Mouse (Mus musculus) bone marrow macrophage, adult 2 months (primary cell): ENCODE measurements around the gene Gm11492.

ENCODE experiments used
- CTCF ChIP-seq: IDR thresholded peaks from 2 replicates; pipeline ENCODE4 v1.5.1; 2012; ENCODE audit warnings: low read depth, mild to moderate bottlenecking, low read length, moderate library complexity
- POLR2A ChIP-seq: IDR thresholded peaks from 2 replicates; pipeline ENCODE4 v1.6.1; 2012; ENCODE audit warnings: mild to moderate bottlenecking, low read depth, low read length, borderline replicate concordance

DNA sequence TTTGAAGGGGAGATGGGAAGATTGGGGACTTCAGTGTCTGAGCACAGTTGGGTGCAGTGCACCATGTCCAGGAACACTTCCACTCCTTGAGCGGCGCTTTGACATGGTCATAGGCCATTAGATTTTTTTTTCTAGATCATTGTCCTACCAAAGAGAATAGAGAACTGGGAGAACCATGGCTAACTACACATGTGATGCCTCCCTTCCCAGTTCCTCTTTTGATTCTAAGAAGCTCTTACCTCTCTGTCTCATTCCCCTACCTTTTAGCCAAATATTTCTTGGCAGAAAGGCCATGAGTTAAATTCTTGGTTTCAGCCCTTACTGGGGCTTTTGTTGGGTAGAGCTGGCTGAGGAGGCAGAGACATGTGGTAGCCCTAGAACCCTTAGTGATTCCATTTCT lies 37.1 kb downstream of the Gm11492 start:
- TF ChIP-seq POLR2A (no peak), CTCF (no peak)
